Mouse (Mus musculus) lung, embryonic 16.5 days (tissue): Measurements from ENCODE around the gene Rasl10b. TPM values are rescaled to one million over a fixed set of nuclear protein-coding genes. Genes with fewer than 3 reads are reported as not detected.

ENCODE experiments used
- ATAC-seq: fragments of 200-750 bp; cut with Nextera tagmentation; 2 replicates; pipeline ENCODE4 v1.8.0; 2017; ENCODE audit warnings: low read depth, mild to moderate bottlenecking, moderate library complexity
- H3K27ac ChIP-seq: fragments of 300-500 bp; sonication (generic); 2 replicates; pipeline ENCODE4 v1.5.1; 2014; ENCODE audit warnings: mild to moderate bottlenecking, control low read depth, low read length
- H3K27me3 ChIP-seq: fragments of 300-500 bp; sonication (generic); 2 replicates; pipeline ENCODE4 v1.6.1; 2014; ENCODE audit warnings: low read depth, low read length, mixed read lengths; ENCODE audit not compliant: control insufficient read depth, insufficient read depth
- H3K36me3 ChIP-seq: fragments of 300-500 bp; sonication (generic); 2 replicates; pipeline ENCODE4 v1.6.1; 2014; ENCODE audit warnings: low read length; ENCODE audit not compliant: control insufficient read depth, insufficient read depth
- H3K4me1 ChIP-seq: fragments of 300-500 bp; sonication (generic); replicated peaks from 2 replicates; pipeline ENCODE4 v1.6.1; 2014; ENCODE audit warnings: low read length, mixed read lengths; ENCODE audit not compliant: control insufficient read depth, insufficient read depth
- H3K4me2 ChIP-seq: fragments of 300-500 bp; sonication (generic); 2 replicates; pipeline ENCODE4 v1.6.1; 2014; ENCODE audit warnings: low read depth, low read length, control low read depth
- H3K4me3 ChIP-seq: fragments of 300-500 bp; sonication (generic); 2 replicates; pipeline ENCODE4 v1.5.1; 2014; ENCODE audit warnings: mild to moderate bottlenecking, low read length, control low read depth
- H3K9ac ChIP-seq: fragments of 300-500 bp; sonication (generic); 2 replicates; pipeline ENCODE4 v1.6.1; 2014; ENCODE audit warnings: low read length, control low read depth
- H3K9me3 ChIP-seq: fragments of 300-500 bp; sonication (generic); 2 replicates; pipeline ENCODE4 v1.6.1; 2016; ENCODE audit warnings: low read length; ENCODE audit not compliant: control insufficient read depth
- WGBS: fragments of 180-500 bp; shearing (Covaris S2); extraction: QIAGEN DNeasy Blood & Tissue Kit; methylation state at CpG from one replicate; pipeline ENCODE4 v1.1.7; 2014; 5-methylcytosine and 5-hydroxymethylcytosine counted together
- polyA plus RNA-seq: library from polyadenylated mRNA; unstranded; fragments of >200 nt; fragmentation: Nextera tagmentation; extraction: Ambion mirVana; gene quantifications from 2 replicates; pipeline ENCODE4 v1.2.1, GENCODE M21; 2015

The Rasl10b gene
- polyA plus RNA-seq, 1 experiment from 2014 or later: 0.41 TPM

DNA sequence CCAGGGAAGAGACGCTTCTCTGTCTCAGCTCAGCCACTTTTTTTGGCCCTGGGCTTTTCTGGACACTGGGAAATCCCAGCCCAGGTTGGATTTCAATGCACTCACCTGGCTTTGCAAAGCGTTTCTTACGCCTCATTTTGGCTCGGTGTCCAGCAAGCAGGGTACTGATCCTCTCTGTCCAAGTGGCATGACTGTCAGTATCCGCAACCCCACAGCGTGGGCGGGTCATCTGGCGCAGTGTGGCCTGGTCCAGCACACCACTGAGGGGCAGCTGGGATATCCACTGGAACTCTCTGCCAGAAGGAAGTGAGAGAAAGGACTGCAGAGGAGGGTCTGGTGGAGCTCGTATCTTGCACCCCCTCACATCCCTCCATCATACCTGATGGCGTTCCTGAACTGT is 42.3 kb downstream of the Rasl10b start:
- 82% methylated on average over 10 of the region's 10 CpGs for WGBS
- peaks cover 42% of the 10 kb centered on the region for H3K4me1 ChIP-seq
- no peaks in the 10 kb centered on the region for H3K27me3 ChIP-seq
- H3K9ac ChIP-seq: no peak overlapping the region
- ATAC-seq: no peak
- H3K9me3 ChIP-seq: no peaks in the 10 kb centered on the region
- no peak overlapping the region for H3K4me3 ChIP-seq
- H3K36me3 ChIP-seq: no peaks in the 10 kb centered on the region
- no peak overlapping the region for H3K4me2 ChIP-seq
- no peak overlapping the region for H3K27ac ChIP-seq

GRCm38 (mm10) chr11:83454548-83454947 is 45.6 kb downstream of the Rasl10b start:
- Histone ChIP-seq H3K36me3 (no peaks in the 10 kb centered on the region), H3K27me3 (no peaks in the 10 kb centered on the region), H3K9ac (no peak overlapping the region), H3K4me3 (no peak overlapping the region), H3K9me3 (no peaks in the 10 kb centered on the region), H3K4me2 (no peak overlapping the region), H3K27ac (peak overlapping the region; percentile 50), H3K4me1 (peaks cover 17% of the 10 kb centered on the region)
- peak; percentile 82 for ATAC-seq
- 3% methylated on average over 4 of the region's 4 CpGs for WGBS

- Histone ChIP-seq H3K9me3 (no peaks in the 10 kb centered on the region), H3K27me3 (no peaks in the 10 kb centered on the region), H3K9ac (no peak overlapping the region), H3K36me3 (no peaks in the 10 kb centered on the region), H3K27ac (no peak overlapping the region), H3K4me3 (no peak overlapping the region), H3K4me2 (no peak overlapping the region), H3K4me1 (peaks cover 15% of the 10 kb centered on the region)
- ATAC-seq: no peak
- 57% methylated on average over 3 of the region's 3 CpGs for WGBS
Observed at GRCm38 (mm10) chr11:83455608-83456007, 46.7 kb downstream of the Rasl10b start.

GRCm38 (mm10) chr11:83457257-83457656 is 48.3 kb downstream of the Rasl10b start:
- no peak for ATAC-seq
- Histone ChIP-seq H3K9me3 (no peaks in the 10 kb centered on the region), H3K9ac (no peak overlapping the region), H3K4me2 (no peak overlapping the region), H3K36me3 (no peaks in the 10 kb centered on the region), H3K27ac (no peak overlapping the region), H3K4me1 (peaks cover 15% of the 10 kb centered on the region), H3K4me3 (no peak overlapping the region), H3K27me3 (no peaks in the 10 kb centered on the region)
- 40% methylated on average over 7 of the region's 7 CpGs for WGBS

DNA sequence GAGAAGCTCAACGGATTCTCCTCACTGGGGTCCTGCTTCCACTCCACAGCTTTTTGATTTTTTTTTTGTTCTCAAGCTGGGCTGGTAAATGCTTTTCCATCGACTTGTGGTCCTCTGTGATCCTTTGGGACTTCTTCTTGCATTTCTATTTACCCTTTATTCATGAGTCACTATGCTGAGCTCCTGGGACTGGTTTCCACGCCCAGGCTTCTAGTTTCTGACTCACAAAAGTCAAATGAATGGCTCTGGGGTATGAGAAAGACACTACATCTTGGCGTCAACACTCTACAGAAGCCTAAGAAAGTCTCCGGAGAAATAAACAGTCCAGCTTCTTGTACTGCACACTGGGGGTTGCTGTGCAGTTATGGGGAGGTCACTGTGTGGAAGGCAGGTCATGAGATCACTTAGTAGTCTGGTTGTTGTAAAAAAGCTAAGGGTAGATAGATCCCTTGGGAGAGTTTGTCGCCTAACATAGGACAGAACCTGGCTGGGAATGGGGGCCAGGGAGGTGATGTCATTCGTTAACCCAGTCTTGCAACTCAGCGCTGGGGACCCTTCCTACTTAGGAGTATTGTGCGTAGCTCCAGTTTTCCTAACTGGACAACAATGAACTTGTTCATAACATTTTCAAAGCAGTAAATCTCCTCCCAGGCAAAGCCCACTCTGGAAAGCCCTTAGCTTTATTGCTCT is 49.1 kb downstream of the Rasl10b start:
- Histone ChIP-seq H3K4me2 (no peak overlapping the region), H3K9me3 (no peaks in the 10 kb centered on the region), H3K27ac (no peak overlapping the region), H3K4me1 (peaks cover 16% of the 10 kb centered on the region), H3K4me3 (no peak overlapping the region), H3K27me3 (no peaks in the 10 kb centered on the region), H3K36me3 (no peaks in the 10 kb centered on the region), H3K9ac (no peak overlapping the region)
- 58% methylated on average over 9 of the region's 9 CpGs for WGBS
- no peak for ATAC-seq

DNA sequence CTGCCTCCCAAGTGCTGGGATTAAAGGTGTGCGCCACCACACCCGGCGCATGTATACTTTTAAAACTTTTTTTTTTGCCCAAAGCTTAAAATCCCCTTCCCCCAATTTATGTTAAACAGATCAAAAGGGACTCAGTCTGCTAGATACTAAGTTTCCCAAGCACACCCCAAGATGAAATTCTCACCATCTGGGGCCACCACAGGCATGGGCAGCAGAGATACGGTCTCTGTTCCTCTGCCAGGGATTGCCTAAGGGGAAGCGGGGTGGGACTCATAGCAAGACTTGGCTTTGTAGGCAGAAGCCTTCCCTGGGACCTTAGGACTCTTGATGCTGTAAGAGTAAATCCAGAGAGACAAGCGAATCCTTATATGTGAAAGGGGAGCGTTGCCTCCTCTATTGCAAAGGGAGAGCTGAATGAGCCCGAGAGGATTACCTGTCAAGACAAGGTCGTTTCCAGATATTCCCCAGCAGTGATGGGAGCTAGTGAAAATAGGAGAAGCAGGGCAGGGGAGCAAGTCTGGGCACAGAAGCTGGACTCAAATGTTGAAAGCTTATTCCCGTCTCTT is 52.6 kb downstream of the Rasl10b start:
- no peak for ATAC-seq
- H3K9me3 ChIP-seq: no peaks in the 10 kb centered on the region
- H3K4me2 ChIP-seq: no peak overlapping the region
- H3K4me1 ChIP-seq: peaks cover 7% of the 10 kb centered on the region; the same call in 1 of the 2 replicates
- H3K9ac ChIP-seq: no peak overlapping the region
- peaks cover 8% of the 10 kb centered on the region; the same call in 1 of the 2 replicates for H3K27me3 ChIP-seq
- no peak overlapping the region for H3K4me3 ChIP-seq
- H3K27ac ChIP-seq: no peak overlapping the region
- H3K36me3 ChIP-seq: no peaks in the 10 kb centered on the region
- WGBS: 76% methylated on average over 10 of the region's 10 CpGs

GRCm38 (mm10) chr11:83462711-83463244 is 53.8 kb downstream of the Rasl10b start, which contains the start of gene Mmp28:
Mmp28 (minus strand) TSS chr11:83463071.
- peak; percentile 72 for ATAC-seq
- H3K4me1 ChIP-seq: peaks cover 15% of the 10 kb centered on the region; the same call in 1 of the 2 replicates
- under 1% methylated on average over 40 of the region's 42 CpGs for WGBS

DNA sequence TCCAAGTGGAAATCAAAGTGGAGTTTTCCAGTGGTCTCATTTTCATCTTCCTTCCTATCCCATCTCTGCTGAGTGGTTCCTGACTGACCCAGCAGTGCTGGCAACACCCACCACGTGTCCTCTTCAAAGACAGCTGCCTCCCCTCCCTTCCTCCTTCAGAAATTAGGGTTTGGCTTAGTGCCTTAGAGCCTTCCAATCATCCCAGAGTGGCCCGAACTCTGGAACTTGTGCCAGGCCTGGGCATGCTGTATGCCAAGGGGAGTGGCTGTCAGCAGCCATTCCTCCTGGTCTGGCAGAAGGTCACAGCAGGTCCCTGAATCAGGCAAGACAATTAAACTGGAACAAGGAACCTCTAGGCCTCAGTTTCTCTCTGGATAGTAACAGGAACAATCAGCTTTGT is 57.0 kb downstream of the Rasl10b start:
- Histone ChIP-seq H3K27me3 (peaks cover 8% of the 10 kb centered on the region; the same call in 1 of the 2 replicates), H3K4me3 (no peak overlapping the region), H3K9ac (no peak overlapping the region), H3K4me1 (peaks cover 15% of the 10 kb centered on the region; the same call in 1 of the 2 replicates), H3K36me3 (no peaks in the 10 kb centered on the region), H3K9me3 (no peaks in the 10 kb centered on the region), H3K27ac (peak overlapping the region; percentile 66; the same call in 1 of the 2 replicates), H3K4me2 (no peak overlapping the region)
- ATAC-seq: no peak
- WGBS: 13% methylated on average over 2 of the region's 2 CpGs

More at GRCm38 (mm10) chr11:83462711-83463244, 53.8 kb downstream of the Rasl10b start, which contains the start of gene Mmp28:
- Histone ChIP-seq H3K9ac (peak within 1 kb of the TSS; percentile 63), H3K9me3 (no peaks in the 10 kb centered on the region), H3K36me3 (no peaks in the 10 kb centered on the region), H3K27me3 (peaks cover 8% of the 10 kb centered on the region; the same call in 1 of the 2 replicates), H3K4me3 (peak within 1 kb of the TSS; percentile 65), H3K4me2 (peak within 1 kb of the TSS; percentile 84), H3K27ac (no peak within 1 kb of the TSS)

GRCm38 (mm10) chr11:83467120-83467652 is 58.2 kb downstream of the Rasl10b start:
- no peaks in the 10 kb centered on the region for H3K9me3 ChIP-seq
- peak overlapping the region; percentile 66 for H3K27ac ChIP-seq
- H3K4me3 ChIP-seq: no peak overlapping the region
- no peak overlapping the region for H3K4me2 ChIP-seq
- no peak overlapping the region for H3K9ac ChIP-seq
- peaks cover 8% of the 10 kb centered on the region; the same call in 1 of the 2 replicates for H3K27me3 ChIP-seq
- no peaks in the 10 kb centered on the region for H3K36me3 ChIP-seq
- 18% methylated on average over 11 of the region's 11 CpGs for WGBS
- ATAC-seq: peak; percentile 82
- peaks cover 17% of the 10 kb centered on the region; the same call in 1 of the 2 replicates for H3K4me1 ChIP-seq
